Mouse (Mus musculus) ovary, adult 18-20 months (tissue): ENCODE data around the gene Gjd3.
A peak's percentile ranks its signal among the peaks of the same experiment; 100 is the strongest.

Source experiments
- DNase-seq: peaks from one replicate; pipeline ENCODE4 v3.0.0; 2022; ENCODE audit warnings: low spot score, mixed read lengths

Gene Gjd3

GRCm38 (mm10) chr11:98963191-98964021 is 19.4 kb downstream of the Gjd3 start:
- peak; percentile 81 for DNase-seq

GRCm38 (mm10) chr11:98962421-98963095 is 20.3 kb downstream of the Gjd3 start:
- DNase-seq: no peak

GRCm38 (mm10) chr11:98961766-98962165 is 21.1 kb downstream of the Gjd3 start:
- no peak for DNase-seq

- no peak for DNase-seq
Observed at GRCm38 (mm10) chr11:98961051-98961592, 21.7 kb downstream of the Gjd3 start.

GRCm38 (mm10) chr11:98960313-98960906 is 22.4 kb downstream of the Gjd3 start:
- DNase-seq: no peak

GRCm38 (mm10) chr11:98959437-98960312 is 23.1 kb downstream of the Gjd3 start:
- DNase-seq: peak; percentile 81

- DNase-seq: no peak
Observed at GRCm38 (mm10) chr11:98956340-98956739, 26.5 kb downstream of the Gjd3 start.

- no peak for DNase-seq
Observed at GRCm38 (mm10) chr11:98955707-98956235, 27.0 kb downstream of the Gjd3 start.

GRCm38 (mm10) chr11:98954801-98955706 is 27.8 kb downstream of the Gjd3 start:
- peak; percentile 83 for DNase-seq

GRCm38 (mm10) chr11:98954373-98954772 is 28.4 kb downstream of the Gjd3 start:
- DNase-seq: peak; percentile 91

- no peak for DNase-seq
Observed at GRCm38 (mm10) chr11:98953835-98954320, 28.9 kb downstream of the Gjd3 start.

GRCm38 (mm10) chr11:98953361-98953760 is 29.5 kb downstream of the Gjd3 start:
- no peak for DNase-seq

GRCm38 (mm10) chr11:98952736-98953135 is 30.1 kb downstream of the Gjd3 start:
- no peak for DNase-seq

GRCm38 (mm10) chr11:98952111-98952510 is 30.7 kb downstream of the Gjd3 start:
- no peak for DNase-seq

GRCm38 (mm10) chr11:98951026-98951906 is 31.6 kb downstream of the Gjd3 start:
- peak; percentile 89 for DNase-seq

GRCm38 (mm10) chr11:98950484-98950883 is 32.3 kb downstream of the Gjd3 start:
- no peak for DNase-seq

GRCm38 (mm10) chr11:98949958-98950460 is 32.8 kb downstream of the Gjd3 start:
- no peak for DNase-seq

GRCm38 (mm10) chr11:98949242-98949957 is 33.4 kb downstream of the Gjd3 start:
- DNase-seq: no peak
